Mouse (Mus musculus) small intestine, adult 2 months (tissue): ENCODE measurements around the gene Reg4.

Experiments
- CTCF ChIP-seq: fragments of 200-500 bp; IDR thresholded peaks from 2 replicates; pipeline ENCODE4 v1.5.1; 2012; ENCODE audit warnings: low read depth, mild to moderate bottlenecking, control low read depth, inconsistent platforms, low read length, moderate library complexity, mixed read lengths; ENCODE audit not compliant: insufficient replicate concordance, insufficient read length; ENCODE audit errors: extremely low read depth
- POLR2A ChIP-seq: fragments of 200-500 bp; IDR thresholded peaks from 2 replicates; pipeline ENCODE4 v1.6.1; 2012; ENCODE audit warnings: low read depth, mild to moderate bottlenecking, control low read depth, inconsistent platforms, low read length, moderate library complexity

DNA sequence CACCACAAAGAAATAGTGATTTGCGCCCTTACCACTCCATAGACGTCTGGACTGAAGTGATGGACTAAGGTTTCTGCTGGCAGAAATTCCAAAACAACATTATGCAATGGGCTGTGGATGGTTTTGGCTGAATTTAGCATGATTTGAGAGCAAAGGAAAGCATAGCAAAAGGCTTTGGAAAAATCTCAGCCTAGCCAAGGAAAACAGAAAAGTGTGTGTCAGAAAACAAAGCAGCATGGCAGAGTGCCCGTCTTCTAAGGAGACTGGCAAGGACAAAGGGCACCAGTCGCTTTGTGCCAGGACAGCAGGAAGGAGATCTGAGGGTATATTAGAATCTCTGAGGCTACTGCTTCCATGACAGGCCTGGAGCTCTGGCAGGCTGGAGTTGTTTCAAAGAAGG lies 43.6 kb upstream of the Reg4 start:
- TF ChIP-seq CTCF: no peak
- TF ChIP-seq POLR2A: no peak
